Mouse (Mus musculus): Measurements from ENCODE around the gene Kcnma1.

Kcnma1 gene

GRCm38 (mm10) chr14:23521080-23521684 lies 493.1 kb downstream of the Kcnma1 start:
- peak; percentile 75 for DNase-seq

- no peak for DNase-seq
Measured at GRCm38 (mm10) chr14:23517374-23517773, 496.9 kb downstream of the Kcnma1 start.

GRCm38 (mm10) chr14:23509792-23510191 lies 504.5 kb downstream of the Kcnma1 start:
- no peak for DNase-seq

GRCm38 (mm10) chr14:23502236-23502790 lies 512.0 kb downstream of the Kcnma1 start:
- peak; percentile 89 for DNase-seq

- DNase-seq = peak; percentile 78
Measured at GRCm38 (mm10) chr14:23496801-23497200, 517.5 kb downstream of the Kcnma1 start.

- DNase-seq = peak; percentile 94
Measured at GRCm38 (mm10) chr14:23496236-23496740, 518.0 kb downstream of the Kcnma1 start.

- DNase-seq = peak; percentile 98
Measured at GRCm38 (mm10) chr14:23494496-23494800, 519.8 kb downstream of the Kcnma1 start.

GRCm38 (mm10) chr14:23493750-23494495 lies 520.4 kb downstream of the Kcnma1 start:
- peak; percentile 88 for DNase-seq

- DNase-seq = peak; percentile 95
Measured at GRCm38 (mm10) chr14:23492581-23493360, 521.5 kb downstream of the Kcnma1 start.

GRCm38 (mm10) chr14:23491359-23491758 lies 522.9 kb downstream of the Kcnma1 start:
- DNase-seq = peak; percentile 50

- peak; percentile 29 for DNase-seq
Measured at GRCm38 (mm10) chr14:23486687-23487086, 527.6 kb downstream of the Kcnma1 start.

- DNase-seq = peak; percentile 63
Measured at GRCm38 (mm10) chr14:23485802-23486500, 528.3 kb downstream of the Kcnma1 start.

GRCm38 (mm10) chr14:23475129-23475528 lies 539.2 kb downstream of the Kcnma1 start:
- peak; percentile 30 for DNase-seq

- DNase-seq = no peak
Measured at GRCm38 (mm10) chr14:23470071-23470470, 544.2 kb downstream of the Kcnma1 start.

- no peak for DNase-seq
Measured at GRCm38 (mm10) chr14:23465135-23465534, 549.2 kb downstream of the Kcnma1 start.

GRCm38 (mm10) chr14:23458560-23458959 lies 555.7 kb downstream of the Kcnma1 start:
- no peak for DNase-seq

GRCm38 (mm10) chr14:23451681-23452080 lies 562.6 kb downstream of the Kcnma1 start:
- DNase-seq = no peak

- no peak for DNase-seq
Measured at GRCm38 (mm10) chr14:23437467-23437866, 576.8 kb downstream of the Kcnma1 start.

- DNase-seq = peak; percentile 92
Measured at GRCm38 (mm10) chr14:23435861-23436260, 578.4 kb downstream of the Kcnma1 start.

GRCm38 (mm10) chr14:23430006-23430405 lies 584.3 kb downstream of the Kcnma1 start:
- DNase-seq = peak; percentile 88

GRCm38 (mm10) chr14:23429043-23429442 lies 585.2 kb downstream of the Kcnma1 start:
- no peak for DNase-seq

- DNase-seq = no peak
Measured at GRCm38 (mm10) chr14:23422481-23423040, 591.7 kb downstream of the Kcnma1 start.

Measured in heart, adult 11 months (tissue).